Mouse (Mus musculus) spleen, postnatal 0 days (tissue): ENCODE measurements around the gene Ost4. TPM values are rescaled to one million over a fixed set of nuclear protein-coding genes. Genes with fewer than 3 reads are reported as not detected.

Experiments used
- polyA plus RNA-seq: library from polyadenylated mRNA; unstranded; fragments of >200 nt; fragmentation: Nextera tagmentation; extraction: Ambion mirVana; gene quantifications from 2 replicates; pipeline ENCODE4 v1.2.1, GENCODE M21; 2015

Gene Ost4
- polyA plus RNA-seq = 368 TPM in 2 replicates

DNA sequence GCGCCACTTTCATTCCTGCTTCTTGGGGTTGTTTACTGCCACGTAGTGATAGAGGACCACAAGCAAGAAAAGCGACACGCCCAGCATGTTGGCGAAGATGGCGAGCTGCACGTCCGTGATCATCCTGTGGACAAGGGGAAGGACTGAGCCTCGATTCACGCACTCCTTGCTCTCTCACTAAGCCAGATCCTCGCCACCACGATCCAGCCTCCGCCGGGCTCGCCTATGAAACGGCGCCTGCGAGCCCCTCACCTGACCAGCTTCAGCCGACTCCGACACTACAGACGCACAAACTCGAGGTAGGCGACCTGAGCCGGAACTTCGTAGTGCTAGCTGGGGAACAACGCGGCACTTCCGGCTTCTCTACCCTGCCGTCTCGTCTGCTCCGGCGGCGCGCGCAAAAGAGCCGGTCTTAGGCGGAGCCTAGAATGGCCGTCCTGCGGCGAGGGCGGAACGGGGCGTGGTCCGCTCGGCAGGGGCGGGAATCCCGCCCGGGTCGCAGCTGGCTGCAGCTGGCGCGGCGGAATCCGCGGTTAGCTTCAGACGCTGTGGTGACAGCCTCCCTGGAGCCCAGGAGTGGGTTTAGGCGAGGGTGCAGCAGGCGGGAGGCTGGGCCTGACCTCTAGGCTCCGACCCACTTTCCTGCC is at the start of gene Ost4:
Ost4 (minus strand) TSS at position 376 of the 647 bp plus-strand sequence.

GRCm38 (mm10) chr5:30944956-30945781 is 37.6 kb upstream of the Ost4 start, which contains the start of gene Cgref1:
TSS of gene Cgref1 (minus strand) at chr5:30945591.

DNA sequence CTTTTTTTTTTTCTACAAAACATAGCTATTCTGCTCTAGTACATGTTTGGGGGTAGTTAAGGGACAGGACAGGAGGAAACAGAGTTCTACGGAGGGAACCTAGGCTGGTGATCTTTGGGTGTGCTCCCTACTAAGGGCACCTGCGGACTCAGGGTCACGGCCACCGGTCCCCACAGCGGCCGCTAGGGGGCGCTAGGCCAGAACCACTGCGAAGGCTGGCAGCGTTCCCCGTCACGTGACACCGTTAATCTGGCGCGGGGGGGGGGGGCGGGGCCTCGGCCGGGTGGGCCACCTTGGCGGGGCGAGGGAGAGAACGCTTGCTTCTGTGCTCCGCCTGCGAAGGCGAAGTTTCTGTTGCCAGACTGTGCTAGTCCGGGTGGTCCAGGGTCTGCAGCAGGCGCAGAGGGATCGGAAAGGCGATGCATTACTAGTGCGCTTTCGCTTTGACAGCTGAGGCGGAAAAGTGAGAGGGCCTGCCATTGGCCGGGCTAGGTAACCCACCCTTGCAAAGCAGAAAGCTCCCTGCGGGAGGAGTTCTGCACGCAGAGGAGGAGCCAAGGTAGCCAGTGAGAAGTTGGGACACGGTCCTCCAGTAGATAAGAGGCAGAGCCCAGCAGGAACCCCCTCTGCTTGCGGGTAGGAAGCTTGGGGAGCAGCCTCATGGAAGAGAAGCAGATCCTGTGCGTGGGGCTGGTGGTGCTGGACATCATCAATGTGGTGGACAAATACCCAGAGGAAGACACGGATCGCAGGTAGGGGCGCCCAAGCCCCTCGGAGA is 13.9 kb upstream of the Ost4 start, which contains the start of gene Khk:
Khk (plus strand) TSS at position 176 of the 778 bp plus-strand sequence.

GRCm38 (mm10) chr5:30913060-30913841 is 5.7 kb upstream of the Ost4 start, which contains the start of gene Emilin1:
TSS of gene Emilin1 (plus strand) at chr5:30913402.

GRCm38 (mm10) chr5:30888337-30889087 is 19.1 kb downstream of the Ost4 start, which contains the start of gene Agbl5:
TSS of gene Agbl5 (plus strand) at chr5:30888694.

GRCm38 (mm10) chr5:30867712-30868111 is 39.9 kb downstream of the Ost4 start, which contains the start of gene Tmem214:
TSS of gene Tmem214 (plus strand) at chr5:30868012.

Other genes with a start within 250 kb of the Ost4 start
- 329 and 365 TPM in 2 replicates for gene Cenpa, start 241.0 kb downstream of the Ost4 start, polyA plus RNA-seq
- 0.36 and 0.65 TPM in 2 replicates for gene Dpysl5, start 196.2 kb downstream of the Ost4 start, polyA plus RNA-seq
- 3.3 and 4.7 TPM in 2 replicates for gene Mapre3, start 93.1 kb downstream of the Ost4 start, polyA plus RNA-seq
- gene Tmem214, start 39.8 kb downstream of the Ost4 start, polyA plus RNA-seq = 23.9 and 27.9 TPM in 2 replicates
- gene Agbl5, start 19.1 kb downstream of the Ost4 start, polyA plus RNA-seq = 4.5 and 6.0 TPM in 2 replicates
- 90.2 and 121 TPM in 2 replicates for gene Emilin1, start 5.6 kb upstream of the Ost4 start, polyA plus RNA-seq
- 40.3 and 50.8 TPM in 2 replicates for gene Khk, start 13.6 kb upstream of the Ost4 start, polyA plus RNA-seq
- gene Cgref1, start 37.8 kb upstream of the Ost4 start, polyA plus RNA-seq = 0.46 and 0.78 TPM in 2 replicates
- gene Preb, start 52.6 kb upstream of the Ost4 start, polyA plus RNA-seq = 80.8 and 94.5 TPM in 2 replicates
- 0.67 and 0.78 TPM in 2 replicates for gene Tcf23, start 60.9 kb upstream of the Ost4 start, polyA plus RNA-seq
- 82.7 and 102 TPM in 2 replicates for gene Atraid, start 140.5 kb upstream of the Ost4 start, polyA plus RNA-seq
- gene Slc5a6, start 141.1 kb upstream of the Ost4 start, polyA plus RNA-seq = 2.3 and 3.0 TPM in 2 replicates
- gene Cad, start 147.0 kb upstream of the Ost4 start, polyA plus RNA-seq = 13.9 and 14.0 TPM in 2 replicates
- not detected in 2 replicates for gene Dnajc5g, start 198.5 kb upstream of the Ost4 start, polyA plus RNA-seq
- gene Slc30a3, start 200.4 kb upstream of the Ost4 start, polyA plus RNA-seq = not detected in 2 replicates
- gene Trim54, start 208.9 kb upstream of the Ost4 start, polyA plus RNA-seq = not detected in 2 replicates
- not detected in 2 replicates for gene Ucn, start 231.0 kb upstream of the Ost4 start, polyA plus RNA-seq
- gene Mpv17, start 246.5 kb upstream of the Ost4 start, polyA plus RNA-seq = 18.6 and 23.3 TPM in 2 replicates